Comparison of ENCODE assay signal across 11 mouse cellular contexts in the genomic region with DNA sequence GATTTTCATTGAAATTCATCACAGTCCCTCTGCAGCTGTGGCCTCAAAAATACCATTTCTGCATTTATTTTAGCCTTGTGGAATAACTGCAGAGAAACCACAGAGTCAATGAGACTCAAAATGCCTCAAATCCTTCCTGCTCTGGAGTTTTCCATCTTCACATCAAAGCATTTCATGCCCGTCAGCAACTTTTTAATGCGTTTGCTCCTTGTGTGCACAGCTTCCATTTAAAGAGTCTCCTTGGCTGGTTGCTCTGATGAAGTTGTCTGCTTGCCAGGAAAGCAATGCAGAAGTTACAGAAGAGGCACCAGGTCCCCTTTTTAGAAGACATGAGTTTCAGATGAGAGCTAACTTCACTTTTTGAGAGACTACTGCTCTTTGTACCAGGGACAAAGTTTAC.
A peak's percentile ranks its signal among the peaks of the same experiment; 100 is the strongest.
DNase-seq lines count a peak whose midpoint lies in the region; ATAC-seq and TF ChIP-seq lines count a peak whose summit lies in the region.
"Had no signal": no experiment of that assay in that cellular context is flagged by ENCODE, and none has a peak within 500 bp of the region (broad histone marks: within the 10 kb centered on the region; RNA-seq: fewer than 3 reads in every experiment).

No protein-coding gene starts in this region.

- no peak for TF ChIP-seq POLR2A in brain, embryonic 14.5 days (IDR thresholded peaks at IDR 0.05; ENCODE audit: borderline replicate concordance, extremely low read depth, insufficient read depth, insufficient read length, poor library complexity, severe bottlenecking)

- H3K27ac ChIP-seq in midbrain, embryonic 14.5 days (replicated peaks; ENCODE audit: low read depth, low read length), result no peak overlapping the region
- no peak overlapping the region for H3K27ac ChIP-seq in forebrain, embryonic 14.5 days (ENCODE audit: low read depth, low read length)
- H3K27ac ChIP-seq: heart, adult 2 months; hindbrain, embryonic 15.5 days had no signal

- no peak overlapping the region for H3K4me3 ChIP-seq in midbrain, embryonic 14.5 days (replicated peaks; ENCODE audit: low read depth, low read length)
- no peak overlapping the region for H3K4me3 ChIP-seq in forebrain, embryonic 14.5 days (ENCODE audit: low read depth, low read length)
- H3K4me3 ChIP-seq: heart, adult 2 months; hindbrain, embryonic 15.5 days had no signal

- no peak overlapping the region for H3K9ac ChIP-seq in midbrain, embryonic 14.5 days (replicated peaks; ENCODE audit: low read length)
- no peak overlapping the region for H3K9ac ChIP-seq in forebrain, embryonic 14.5 days (ENCODE audit: low read length)
- H3K9ac ChIP-seq: hindbrain, embryonic 15.5 days had no signal

- TF ChIP-seq CTCF in brain, embryonic 14.5 days (IDR thresholded peaks at IDR 0.05; ENCODE audit: borderline replicate concordance, extremely low read depth, insufficient read depth, insufficient read length), result no peak

- WGBS in midbrain, embryonic 14.5 days, result 40% methylated on average over 2 of the region's 2 CpGs
- 62% methylated on average over 2 of the region's 2 CpGs for WGBS in forebrain, embryonic 14.5 days

- peak; percentile 7 for DNase-seq in gastrocnemius, adult 18-20 months (ENCODE audit: low spot score)
- DNase-seq in gastrocnemius, postnatal 25 days, result no peak
- peak; percentile 19 to 32 for DNase-seq in left cerebral cortex, postnatal 14 days (ENCODE audit: low spot score in 2 of 2)
- no peak for DNase-seq in left cerebral cortex, postnatal 4 days
- DNase-seq in brain, embryonic 14.5 days (ENCODE audit: low read depth), result peak; percentile 17
- no peak for DNase-seq in midbrain, embryonic 14.5 days
- DNase-seq in forebrain, embryonic 14.5 days (ENCODE audit: low spot score), result no peak
- DNase-seq: thymus, postnatal 36 days had no signal

- peak; percentile 70 for ATAC-seq in megakaryocyte, adult 5-6 weeks (ENCODE audit: poor library complexity, severe bottlenecking)
- ATAC-seq in midbrain, embryonic 14.5 days (ENCODE audit: low FRiP score, low TSS enrichment), result no peak
- no peak for ATAC-seq in forebrain, embryonic 14.5 days

- no peaks in the 10 kb centered on the region for H3K4me1 ChIP-seq in midbrain, embryonic 14.5 days (ENCODE audit: control insufficient read depth, insufficient read depth, low read length)
- no peaks in the 10 kb centered on the region for H3K4me1 ChIP-seq in forebrain, embryonic 14.5 days (ENCODE audit: control insufficient read depth, insufficient read depth, low read length)
- H3K4me1 ChIP-seq: hindbrain, embryonic 15.5 days had no signal

- intact Hi-C loops in left cerebral cortex, postnatal 14 days (cut with DNase I), result no loop called here
- intact Hi-C loops in left cerebral cortex, postnatal 4 days (cut with DNase I), result no loop called here

- no peaks in the 10 kb centered on the region for H3K36me3 ChIP-seq in midbrain, embryonic 14.5 days (ENCODE audit: control insufficient read depth, insufficient read depth, low read length)
- H3K36me3 ChIP-seq in forebrain, embryonic 14.5 days (ENCODE audit: control insufficient read depth, insufficient read depth, low read length), result no peaks in the 10 kb centered on the region
- H3K36me3 ChIP-seq: hindbrain, embryonic 15.5 days had no signal

- H3K9me3 ChIP-seq in midbrain, embryonic 14.5 days (ENCODE audit: control insufficient read depth, low read length), result no peaks in the 10 kb centered on the region
- H3K9me3 ChIP-seq in forebrain, embryonic 14.5 days (replicated peaks; ENCODE audit: control insufficient read depth, low read length), result no peaks in the 10 kb centered on the region
- H3K9me3 ChIP-seq: hindbrain, embryonic 15.5 days had no signal

- H3K27me3 ChIP-seq in midbrain, embryonic 14.5 days (ENCODE audit: control insufficient read depth, insufficient read depth, low read length), result no peaks in the 10 kb centered on the region
- H3K27me3 ChIP-seq in forebrain, embryonic 14.5 days (replicated peaks; ENCODE audit: control insufficient read depth, insufficient read depth, low read length), result no peaks in the 10 kb centered on the region
- H3K27me3 ChIP-seq: hindbrain, embryonic 15.5 days had no signal

- H3K4me2 ChIP-seq in midbrain, embryonic 14.5 days (ENCODE audit: low read length), result no peak overlapping the region
- no peak overlapping the region for H3K4me2 ChIP-seq in forebrain, embryonic 14.5 days (ENCODE audit: low read length)
- H3K4me2 ChIP-seq: hindbrain, embryonic 15.5 days had no signal

Comparison
In these comparisons a context has a peak if more than half of its experiments do, and no peak if none do; other contexts are left out.
1. DNase-seq: peak in gastrocnemius, adult 18-20 months (single experiment), left cerebral cortex, postnatal 14 days (2 of 2) and brain, embryonic 14.5 days (single experiment); none in gastrocnemius, postnatal 25 days (single experiment), left cerebral cortex, postnatal 4 days (single experiment), midbrain, embryonic 14.5 days (single experiment) and forebrain, embryonic 14.5 days (single experiment).